Mouse (Mus musculus) G1E (cell line): ENCODE measurements around the gene Srgap3. TPM values are rescaled to one million over a fixed set of nuclear protein-coding genes. Genes with fewer than 3 reads are reported as not detected.

Experiments used
- ATAC-seq: 2 replicates; pipeline ENCODE4 v1.8.0; 2016; ENCODE audit warnings: mild to moderate bottlenecking; ENCODE audit not compliant: insufficient number of reproducible peaks, poor library complexity, low FRiP score, severe bottlenecking; ENCODE audit errors: extremely low read depth
- DNase-seq: peaks from one replicate; pipeline ENCODE4 v3.0.0; 2012; ENCODE audit warnings: low spot score
- H3K27me3 ChIP-seq: 2 replicates; pipeline ENCODE4 v1.6.1; 2012; ENCODE audit warnings: mild to moderate bottlenecking, low read length, inconsistent platforms; ENCODE audit not compliant: insufficient read depth
- H3K36me3 ChIP-seq: replicated peaks from 2 replicates; pipeline ENCODE3; 2012; ENCODE audit warnings: mild to moderate bottlenecking, inconsistent platforms
- H3K4me1 ChIP-seq: 2 replicates; pipeline ENCODE4 v1.6.1; 2012; ENCODE audit warnings: low read depth, low read length, inconsistent platforms, mixed read lengths; ENCODE audit not compliant: insufficient read depth
- H3K4me3 ChIP-seq: 2 replicates; pipeline ENCODE4 v1.5.1; 2012; ENCODE audit warnings: low read depth, mild to moderate bottlenecking, inconsistent platforms, low read length, moderate library complexity, mixed read lengths
- H3K9me3 ChIP-seq: replicated peaks from 2 replicates; pipeline ENCODE4 v1.6.1; 2012; ENCODE audit warnings: inconsistent platforms
- CTCF ChIP-seq: IDR thresholded peaks from 2 replicates; pipeline ENCODE4 v1.5.1; 2012; ENCODE audit warnings: low read depth, low read length, inconsistent platforms, mixed read lengths
- GATA1 ChIP-seq: IDR thresholded peaks from 2 replicates; pipeline ENCODE4 v1.6.1; 2012; ENCODE audit warnings: borderline replicate concordance, low read length, inconsistent platforms, mixed read lengths
- GATA2 ChIP-seq: IDR thresholded peaks from 2 replicates; pipeline ENCODE4 v1.6.1; 2012; ENCODE audit warnings: low read depth, low read length, inconsistent platforms, borderline replicate concordance
- POLR2AphosphoS5 ChIP-seq: IDR thresholded peaks from 2 replicates; pipeline ENCODE4 v1.6.1; 2012; ENCODE audit warnings: low read depth, low read length, inconsistent platforms; ENCODE audit not compliant: insufficient replicate concordance
- TAL1 ChIP-seq: conservative IDR thresholded peaks from 2 replicates; pipeline ENCODE4 v1.6.1; 2012; ENCODE audit warnings: low read depth, low read length, inconsistent platforms, mixed read lengths
- polyA plus RNA-seq: library from polyadenylated mRNA; stranded (reverse); fragments of >175 nt; gene quantifications from 2 replicates; pipeline ENCODE4 v1.2.3, GENCODE M21; 2012
- total RNA-seq, 2 experiments: library from RNA; stranded (forward) in 1 of 2; stranded (reverse) in 1 of 2; fragments of 200-1000 nt in 1 of 2; fragments of >200 nt in 1 of 2; fragmentation: Nextera tagmentation in 1 of 2; gene quantifications; 2 replicates each; pipeline ENCODE4 v1.2.3; 2014 to 2017

The Srgap3 gene
- total and polyA plus RNA-seq, 3 experiments = 0.05 TPM; not detected in 2

GRCm38 (mm10) chr6:112818403-112818901 lies 128.6 kb downstream of the Srgap3 start:
- H3K36me3 ChIP-seq = no peaks in the 10 kb centered on the region
- H3K4me1 ChIP-seq = no peaks in the 10 kb centered on the region
- H3K9me3 ChIP-seq = peaks cover 28% of the 10 kb centered on the region
- H3K27me3 ChIP-seq = no peaks in the 10 kb centered on the region
- TF ChIP-seq TAL1 (no peak), CTCF (no peak), GATA1 (no peak), GATA2 (no peak), POLR2AphosphoS5 (no peak)
- ATAC-seq (no peak), DNase-seq (no peak)
- no peak overlapping the region for H3K4me3 ChIP-seq

GRCm38 (mm10) chr6:112815604-112816003 lies 131.5 kb downstream of the Srgap3 start:
- TF ChIP-seq GATA2 (no peak), GATA1 (no peak), CTCF (no peak), TAL1 (no peak), POLR2AphosphoS5 (no peak)
- DNase-seq (no peak), ATAC-seq (no peak)
- Histone ChIP-seq H3K9me3 (peaks cover 18% of the 10 kb centered on the region), H3K27me3 (no peaks in the 10 kb centered on the region), H3K4me3 (no peak overlapping the region), H3K36me3 (no peaks in the 10 kb centered on the region), H3K4me1 (no peaks in the 10 kb centered on the region)

- Histone ChIP-seq H3K4me1 (no peaks in the 10 kb centered on the region), H3K36me3 (no peaks in the 10 kb centered on the region), H3K27me3 (no peaks in the 10 kb centered on the region), H3K4me3 (no peak overlapping the region), H3K9me3 (peaks cover 16% of the 10 kb centered on the region)
- no peak for ATAC-seq
- no peak for DNase-seq
- no peak for TF ChIP-seq GATA1
- TF ChIP-seq GATA2 = no peak
These were observed 132.5 kb downstream of the Srgap3 start for GRCm38 (mm10) chr6:112814525-112815086.

GRCm38 (mm10) chr6:112812884-112813283 lies 134.2 kb downstream of the Srgap3 start:
- ATAC-seq (no peak), DNase-seq (no peak)
- Histone ChIP-seq H3K4me3 (no peak overlapping the region), H3K4me1 (no peaks in the 10 kb centered on the region), H3K36me3 (no peaks in the 10 kb centered on the region), H3K27me3 (no peaks in the 10 kb centered on the region), H3K9me3 (peaks cover 19% of the 10 kb centered on the region)
- TF ChIP-seq GATA1 = no peak
- TF ChIP-seq CTCF = no peak
- no peak for TF ChIP-seq TAL1
- no peak for TF ChIP-seq GATA2
- TF ChIP-seq POLR2AphosphoS5 = no peak

- Histone ChIP-seq H3K4me3 (no peak overlapping the region), H3K27me3 (no peaks in the 10 kb centered on the region), H3K4me1 (no peaks in the 10 kb centered on the region), H3K36me3 (no peaks in the 10 kb centered on the region), H3K9me3 (peaks cover 14% of the 10 kb centered on the region)
- ATAC-seq (no peak), DNase-seq (no peak)
- no peak for TF ChIP-seq GATA2
- no peak for TF ChIP-seq POLR2AphosphoS5
- TF ChIP-seq TAL1 = no peak
- TF ChIP-seq GATA1 = no peak
- TF ChIP-seq CTCF = no peak
These were observed 136.6 kb downstream of the Srgap3 start for GRCm38 (mm10) chr6:112810521-112810830.

- DNase-seq = no peak
- ATAC-seq = no peak
- no peaks in the 10 kb centered on the region for H3K36me3 ChIP-seq
- no peak for TF ChIP-seq GATA2
- no peak for TF ChIP-seq CTCF
- TF ChIP-seq POLR2AphosphoS5 = no peak
- no peak for TF ChIP-seq TAL1
- no peaks in the 10 kb centered on the region for H3K27me3 ChIP-seq
- H3K4me1 ChIP-seq = no peaks in the 10 kb centered on the region
- H3K4me3 ChIP-seq = no peak overlapping the region
- peaks cover 11% of the 10 kb centered on the region for H3K9me3 ChIP-seq
These were observed 137.2 kb downstream of the Srgap3 start for GRCm38 (mm10) chr6:112809658-112810520.
